Mouse (Mus musculus): ENCODE data around the gene Gm9844. TPM values are rescaled to one million over a fixed set of nuclear protein-coding genes. Genes with fewer than 3 reads are reported as not detected.
"Not testable (repeated sequence)": the region's sequence is repeated elsewhere in the genome, so short reads cannot be mapped to it uniquely, and the experiment has no call there.

Gene Gm9844
- polyA plus RNA-seq, 1 experiment: 79.9 TPM

- Histone ChIP-seq H3K4me2 (ENCODE audit: low read depth) (no peak overlapping the region), H3K4me3 (no peak overlapping the region), H3K36me3 (ENCODE audit: control insufficient read depth, insufficient read depth) (no peaks in the 10 kb centered on the region), H3K27me3 (ENCODE audit: control insufficient read depth, insufficient read depth, insufficient read length) (no peaks in the 10 kb centered on the region), H3K79me2 (ENCODE audit: control insufficient read depth, insufficient read depth) (no peaks in the 10 kb centered on the region), H3ac (ENCODE audit: control insufficient read depth, insufficient read length) (no peak overlapping the region)
- TF ChIP-seq MYOG (IDR thresholded peaks at IDR 0.05; ENCODE audit: control insufficient read depth in 1 of 3, insufficient read depth in 1 of 3, insufficient read length in 2 of 3, low read depth in 2 of 3) (no peak), TCF3 (IDR thresholded peaks at IDR 0.05; ENCODE audit: insufficient read length, low read depth) (no peak), MYOD1 (IDR thresholded peaks at IDR 0.05; ENCODE audit: control insufficient read depth in 1 of 3, insufficient read length in 2 of 3, low read depth in 2 of 3) (no peak), POLR2AphosphoS2 (IDR thresholded peaks at IDR 0.05; ENCODE audit: insufficient read length, low read depth) (no peak), POLR2A (IDR thresholded peaks at IDR 0.05; ENCODE audit: insufficient read length, low read depth) (no peak), MAX (IDR thresholded peaks at IDR 0.05; ENCODE audit: low read depth) (no peak), REST (IDR thresholded peaks at IDR 0.05; ENCODE audit: insufficient read depth, insufficient read length) (no peak), E2F4 (IDR thresholded peaks at IDR 0.05; ENCODE audit: insufficient read depth) (no peak), CEBPB (IDR thresholded peaks at IDR 0.05; ENCODE audit: insufficient read depth, poor library complexity, severe bottlenecking) (no peak), USF1 (IDR thresholded peaks at IDR 0.05; ENCODE audit: low read depth) (no peak), SRF (IDR thresholded peaks at IDR 0.05; ENCODE audit: control insufficient read depth, insufficient read length, low read depth) (no peak), TCF12 (IDR thresholded peaks at IDR 0.05; ENCODE audit: insufficient read depth, poor library complexity, severe bottlenecking) (no peak)
Observed at GRCm38 (mm10) chr7:24845713-24846112, 16.3 kb upstream of the Gm9844 start.

DNA sequence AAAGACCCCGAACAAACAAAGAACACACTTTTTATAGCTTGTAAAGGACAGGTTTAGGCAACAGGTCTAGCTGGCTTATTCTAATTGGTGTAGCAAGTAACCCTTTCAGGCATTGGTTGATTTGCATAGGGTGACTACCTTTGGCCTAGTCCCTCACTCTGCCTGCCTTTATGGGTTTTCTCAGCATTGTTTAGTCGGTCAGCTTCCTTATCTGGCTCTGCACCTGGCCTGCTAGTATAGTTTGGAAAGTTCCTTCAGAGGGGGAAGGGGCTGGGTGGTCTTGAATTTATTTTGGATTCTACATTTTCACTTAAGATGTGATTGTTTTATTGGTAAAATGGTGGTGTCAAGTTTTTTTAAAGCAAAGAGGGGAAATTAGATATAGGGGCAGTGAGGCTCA is 15.4 kb upstream of the Gm9844 start:
- H3K4me3 ChIP-seq; H3ac ChIP-seq (ENCODE audit: control insufficient read depth, insufficient read length): not testable (repeated sequence)

DNA sequence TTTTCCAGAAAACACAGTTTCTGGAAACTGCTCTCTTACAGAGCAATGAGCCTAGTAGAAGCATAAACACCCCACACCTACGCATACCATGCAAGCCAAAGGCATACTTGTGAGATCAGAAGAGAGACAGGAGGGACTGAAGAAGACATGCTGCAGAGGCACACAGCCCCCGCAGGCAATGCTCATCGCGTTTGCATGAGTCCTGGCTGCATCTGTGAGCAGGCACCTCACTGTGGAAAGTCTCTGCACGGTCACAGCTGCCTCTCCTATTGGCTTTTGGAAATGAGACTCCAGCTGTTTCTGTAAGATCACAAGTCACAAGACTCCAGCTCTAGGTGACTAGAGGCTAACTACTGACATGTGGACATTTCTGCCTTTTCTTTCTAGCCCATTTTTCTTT is 11.9 kb upstream of the Gm9844 start:
- Histone ChIP-seq H3K27me3 (ENCODE audit: control insufficient read depth, insufficient read depth, insufficient read length) (no peaks in the 10 kb centered on the region), H3K79me2 (ENCODE audit: control insufficient read depth, insufficient read depth) (no peaks in the 10 kb centered on the region), H3K4me3 (no peak overlapping the region), H3ac (ENCODE audit: control insufficient read depth, insufficient read length) (no peak overlapping the region), H3K4me2 (ENCODE audit: low read depth) (peak overlapping the region; percentile 61), H3K36me3 (ENCODE audit: control insufficient read depth, insufficient read depth) (no peaks in the 10 kb centered on the region)
- TF ChIP-seq MAX (IDR thresholded peaks at IDR 0.05; ENCODE audit: low read depth) (no peak), USF1 (IDR thresholded peaks at IDR 0.05; ENCODE audit: low read depth) (no peak), TCF12 (IDR thresholded peaks at IDR 0.05; ENCODE audit: insufficient read depth, poor library complexity, severe bottlenecking) (no peak), POLR2A (IDR thresholded peaks at IDR 0.05; ENCODE audit: insufficient read length, low read depth) (no peak), REST (IDR thresholded peaks at IDR 0.05; ENCODE audit: insufficient read depth, insufficient read length) (no peak), CEBPB (IDR thresholded peaks at IDR 0.05; ENCODE audit: insufficient read depth, poor library complexity, severe bottlenecking) (no peak), MYOG (IDR thresholded peaks at IDR 0.05; ENCODE audit: control insufficient read depth in 1 of 3, insufficient read depth in 1 of 3, insufficient read length in 2 of 3, low read depth in 2 of 3) (peak in 1 of 3 experiments; percentile 40), MYOD1 (IDR thresholded peaks at IDR 0.05; ENCODE audit: control insufficient read depth in 1 of 3, insufficient read length in 2 of 3, low read depth in 2 of 3) (peak in 2 of 3 experiments; percentile 55 to 64), TCF3 (IDR thresholded peaks at IDR 0.05; ENCODE audit: insufficient read length, low read depth) (no peak), SRF (IDR thresholded peaks at IDR 0.05; ENCODE audit: control insufficient read depth, insufficient read length, low read depth) (no peak), E2F4 (IDR thresholded peaks at IDR 0.05; ENCODE audit: insufficient read depth) (no peak), POLR2AphosphoS2 (IDR thresholded peaks at IDR 0.05; ENCODE audit: insufficient read length, low read depth) (no peak)

More for the DNA sequence above, 15.4 kb upstream of the Gm9844 start:
- not testable (repeated sequence) for H3K4me2 ChIP-seq (ENCODE audit: low read depth); H3K36me3 ChIP-seq (ENCODE audit: control insufficient read depth, insufficient read depth); H3K27me3 ChIP-seq (ENCODE audit: control insufficient read depth, insufficient read depth, insufficient read length); H3K79me2 ChIP-seq (ENCODE audit: control insufficient read depth, insufficient read depth)

DNA sequence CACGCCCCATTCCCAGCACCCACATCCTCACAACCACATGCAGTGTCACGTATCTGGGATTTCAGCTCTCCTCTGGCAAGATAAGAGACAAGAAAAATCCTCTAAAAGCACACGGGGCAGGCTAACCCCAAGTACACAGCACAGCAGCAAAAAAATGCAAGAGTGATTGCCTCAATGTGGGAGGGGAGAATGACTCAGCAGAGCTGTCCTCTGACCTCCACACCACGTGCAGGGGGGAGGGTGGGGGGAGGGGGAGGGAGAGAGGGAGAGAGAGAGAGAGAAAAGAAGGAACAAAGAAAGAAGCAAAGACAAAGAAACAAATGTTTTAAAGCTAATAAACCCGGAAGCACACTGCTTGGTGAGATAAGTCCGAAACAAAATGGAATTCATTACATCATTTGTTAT is 11.1 kb upstream of the Gm9844 start:
- Histone ChIP-seq H3K4me2 (ENCODE audit: low read depth) (peak overlapping the region; percentile 61), H3K36me3 (ENCODE audit: control insufficient read depth, insufficient read depth) (no peaks in the 10 kb centered on the region), H3K79me2 (ENCODE audit: control insufficient read depth, insufficient read depth) (no peaks in the 10 kb centered on the region), H3K27me3 (ENCODE audit: control insufficient read depth, insufficient read depth, insufficient read length) (no peaks in the 10 kb centered on the region), H3K4me3 (no peak overlapping the region), H3ac (ENCODE audit: control insufficient read depth, insufficient read length) (no peak overlapping the region)
- TF ChIP-seq SRF (IDR thresholded peaks at IDR 0.05; ENCODE audit: control insufficient read depth, insufficient read length, low read depth) (no peak), CEBPB (IDR thresholded peaks at IDR 0.05; ENCODE audit: insufficient read depth, poor library complexity, severe bottlenecking) (0 out of 2 replicates have a peak, but pooled peaks have one; percentile 27), POLR2A (IDR thresholded peaks at IDR 0.05; ENCODE audit: insufficient read length, low read depth) (no peak), TCF12 (IDR thresholded peaks at IDR 0.05; ENCODE audit: insufficient read depth, poor library complexity, severe bottlenecking) (no peak), POLR2AphosphoS2 (IDR thresholded peaks at IDR 0.05; ENCODE audit: insufficient read length, low read depth) (no peak), TCF3 (IDR thresholded peaks at IDR 0.05; ENCODE audit: insufficient read length, low read depth) (no peak), MYOD1 (IDR thresholded peaks at IDR 0.05; ENCODE audit: control insufficient read depth in 1 of 3, insufficient read length in 2 of 3, low read depth in 2 of 3) (no peak), USF1 (IDR thresholded peaks at IDR 0.05; ENCODE audit: low read depth) (peak; percentile 66), MAX (IDR thresholded peaks at IDR 0.05; ENCODE audit: low read depth) (no peak), REST (IDR thresholded peaks at IDR 0.05; ENCODE audit: insufficient read depth, insufficient read length) (no peak), MYOG (IDR thresholded peaks at IDR 0.05; ENCODE audit: control insufficient read depth in 1 of 3, insufficient read depth in 1 of 3, insufficient read length in 2 of 3, low read depth in 2 of 3) (no peak)

DNA sequence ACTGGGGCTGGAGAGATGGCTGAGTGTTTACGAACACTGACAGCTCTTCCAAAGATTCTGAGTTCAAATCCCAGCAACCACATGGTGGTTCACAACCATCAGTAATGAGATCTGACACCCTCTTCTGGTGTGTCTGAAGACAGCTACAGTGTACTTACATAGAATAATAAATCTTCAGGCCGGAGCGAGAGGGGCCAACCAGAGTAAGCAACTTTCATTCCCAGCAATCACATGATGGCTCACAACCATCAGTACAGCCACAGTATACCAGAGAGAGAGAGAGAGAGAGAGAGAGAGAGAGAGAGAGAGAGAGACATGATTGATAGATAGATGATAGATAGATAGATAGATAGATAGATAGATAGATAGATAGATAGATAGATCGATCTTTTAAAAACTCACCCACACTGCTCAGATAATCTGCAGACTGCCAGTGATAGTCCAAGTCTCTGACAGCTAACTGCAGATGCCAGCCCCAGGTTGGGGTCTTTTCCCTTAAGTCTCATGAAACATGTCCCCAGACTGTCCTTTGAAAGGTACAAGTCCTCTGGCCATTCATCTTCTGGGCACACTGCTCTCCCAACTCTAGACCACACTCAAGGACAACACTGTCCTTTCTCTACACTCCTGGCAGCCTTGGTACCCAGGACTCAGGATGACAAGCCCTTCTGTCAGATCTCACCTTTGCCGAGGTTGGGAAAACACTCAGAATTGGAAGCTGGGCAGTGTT is 10.3 kb upstream of the Gm9844 start:
- no peak overlapping the region for H3ac ChIP-seq (ENCODE audit: control insufficient read depth, insufficient read length)
- H3K79me2 ChIP-seq (ENCODE audit: control insufficient read depth, insufficient read depth): no peaks in the 10 kb centered on the region
- H3K4me2 ChIP-seq (ENCODE audit: low read depth): no peak overlapping the region
- H3K27me3 ChIP-seq (ENCODE audit: control insufficient read depth, insufficient read depth, insufficient read length): no peaks in the 10 kb centered on the region
- no peaks in the 10 kb centered on the region for H3K36me3 ChIP-seq (ENCODE audit: control insufficient read depth, insufficient read depth)
- H3K4me3 ChIP-seq: no peak overlapping the region
- TF ChIP-seq POLR2A (IDR thresholded peaks at IDR 0.05; ENCODE audit: insufficient read length, low read depth) (no peak), REST (IDR thresholded peaks at IDR 0.05; ENCODE audit: insufficient read depth, insufficient read length) (no peak), CEBPB (IDR thresholded peaks at IDR 0.05; ENCODE audit: insufficient read depth, poor library complexity, severe bottlenecking) (no peak), SRF (IDR thresholded peaks at IDR 0.05; ENCODE audit: control insufficient read depth, insufficient read length, low read depth) (no peak), MAX (IDR thresholded peaks at IDR 0.05; ENCODE audit: low read depth) (no peak), MYOD1 (IDR thresholded peaks at IDR 0.05; ENCODE audit: control insufficient read depth in 1 of 3, insufficient read length in 2 of 3, low read depth in 2 of 3) (no peak), TCF3 (IDR thresholded peaks at IDR 0.05; ENCODE audit: insufficient read length, low read depth) (no peak), MYOG (IDR thresholded peaks at IDR 0.05; ENCODE audit: control insufficient read depth in 1 of 3, insufficient read depth in 1 of 3, insufficient read length in 2 of 3, low read depth in 2 of 3) (no peak), USF1 (IDR thresholded peaks at IDR 0.05; ENCODE audit: low read depth) (no peak), TCF12 (IDR thresholded peaks at IDR 0.05; ENCODE audit: insufficient read depth, poor library complexity, severe bottlenecking) (no peak), POLR2AphosphoS2 (IDR thresholded peaks at IDR 0.05; ENCODE audit: insufficient read length, low read depth) (no peak), E2F4 (IDR thresholded peaks at IDR 0.05; ENCODE audit: insufficient read depth) (no peak)
